Mouse (Mus musculus) hindbrain, postnatal 0 days (tissue): ENCODE data around the gene Hunk. TPM values are rescaled to one million over a fixed set of nuclear protein-coding genes. Genes with fewer than 3 reads are reported as not detected.

Experiments
- ATAC-seq: fragments of 200-750 bp; cut with Nextera tagmentation; 2 replicates; pipeline ENCODE4 v1.8.0; 2017; ENCODE audit warnings: mild to moderate bottlenecking, moderate TSS enrichment, moderate library complexity
- DNase-seq: peaks from one replicate; pipeline ENCODE4 v3.0.0-alpha.2; 2015; ENCODE audit warnings: low spot score
- H3K27ac ChIP-seq: fragments of 300-500 bp; sonication (generic); 2 replicates; pipeline ENCODE4 v1.5.1; 2014; ENCODE audit warnings: mild to moderate bottlenecking
- H3K27me3 ChIP-seq: fragments of 300-500 bp; sonication (generic); 2 replicates; pipeline ENCODE4 v1.6.1; 2014; ENCODE audit warnings: low read length, mixed read lengths; ENCODE audit not compliant: insufficient read depth
- H3K36me3 ChIP-seq: fragments of 300-500 bp; sonication (generic); 2 replicates; pipeline ENCODE4 v1.6.1; 2014; ENCODE audit warnings: low read length, mixed read lengths; ENCODE audit not compliant: insufficient read depth
- H3K4me1 ChIP-seq: fragments of 300-500 bp; sonication (generic); 2 replicates; pipeline ENCODE4 v1.6.1; 2014; ENCODE audit warnings: antibody characterized with exemption, low read length, mixed read lengths; ENCODE audit not compliant: insufficient read depth
- H3K4me2 ChIP-seq: fragments of 300-500 bp; sonication (generic); 2 replicates; pipeline ENCODE4 v1.6.1; 2014; ENCODE audit warnings: low read depth, mild to moderate bottlenecking, low read length, moderate library complexity, mixed read lengths
- H3K4me3 ChIP-seq: fragments of 300-500 bp; sonication (generic); 2 replicates; pipeline ENCODE4 v1.5.1; 2014; ENCODE audit warnings: low read length
- H3K9ac ChIP-seq: fragments of 300-500 bp; sonication (generic); replicated peaks from 2 replicates; pipeline ENCODE4 v1.6.1; 2014; ENCODE audit warnings: mild to moderate bottlenecking, low read length, moderate library complexity, mixed read lengths
- H3K9me3 ChIP-seq: fragments of 300-500 bp; sonication (generic); 2 replicates; pipeline ENCODE4 v1.6.1; 2016; ENCODE audit warnings: low read length, mixed read lengths
- CTCF ChIP-seq: IDR thresholded peaks from 2 replicates; pipeline ENCODE4 v1.5.1; 2016; ENCODE audit warnings: antibody characterized with exemption, control low read depth, low read depth
- WGBS: fragments of 180-500 bp; shearing (Covaris S2); extraction: QIAGEN DNeasy Blood & Tissue Kit; methylation state at CpG from one replicate; pipeline ENCODE4 v1.1.7; 2014; 5-methylcytosine and 5-hydroxymethylcytosine counted together
- polyA plus RNA-seq: library from polyadenylated mRNA; unstranded; fragments of >200 nt; fragmentation: Nextera tagmentation; extraction: Ambion mirVana; gene quantifications from 2 replicates; pipeline ENCODE4 v1.2.1, GENCODE M21; 2015
- total RNA-seq: library from RNA; depleted of rRNA; stranded (reverse); fragments of >200 nt; gene quantifications from 2 replicates; pipeline ENCODE4 v1.2.3, GENCODE M21; 2014

The Hunk gene
- total and polyA plus RNA-seq, 2 experiments from 2014 or later = 3.6 to 13.3 TPM

DNA sequence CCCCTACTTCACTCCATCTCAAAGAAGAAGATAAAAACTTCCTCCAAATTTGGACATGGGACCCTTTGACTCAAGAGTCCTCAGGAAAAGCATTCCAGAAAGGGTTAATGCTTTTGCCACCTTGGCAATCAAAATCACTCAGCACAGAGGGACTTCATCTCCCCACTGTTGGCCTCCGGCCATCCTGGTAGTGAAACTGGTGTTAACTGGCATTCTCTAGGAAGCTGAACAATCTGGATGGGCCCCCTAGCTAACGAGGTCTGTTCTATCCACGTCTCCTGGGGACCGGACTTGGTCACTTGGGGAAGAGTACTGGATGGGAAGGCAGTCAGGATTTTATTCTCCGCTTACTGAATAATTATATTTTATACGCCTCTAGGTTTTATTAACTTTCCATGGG is 57.2 kb downstream of the Hunk start:
- H3K4me2 ChIP-seq = no peak overlapping the region
- WGBS = 41% methylated on average over 6 of the region's 6 CpGs
- no peaks in the 10 kb centered on the region for H3K27me3 ChIP-seq
- no peak overlapping the region for H3K27ac ChIP-seq
- no peaks in the 10 kb centered on the region for H3K36me3 ChIP-seq
- TF ChIP-seq CTCF = no peak
- H3K4me3 ChIP-seq = no peak overlapping the region
- DNase-seq (peak; percentile 39), ATAC-seq (no peak)
- H3K9me3 ChIP-seq = no peaks in the 10 kb centered on the region
- no peak overlapping the region for H3K9ac ChIP-seq
- no peaks in the 10 kb centered on the region for H3K4me1 ChIP-seq

DNA sequence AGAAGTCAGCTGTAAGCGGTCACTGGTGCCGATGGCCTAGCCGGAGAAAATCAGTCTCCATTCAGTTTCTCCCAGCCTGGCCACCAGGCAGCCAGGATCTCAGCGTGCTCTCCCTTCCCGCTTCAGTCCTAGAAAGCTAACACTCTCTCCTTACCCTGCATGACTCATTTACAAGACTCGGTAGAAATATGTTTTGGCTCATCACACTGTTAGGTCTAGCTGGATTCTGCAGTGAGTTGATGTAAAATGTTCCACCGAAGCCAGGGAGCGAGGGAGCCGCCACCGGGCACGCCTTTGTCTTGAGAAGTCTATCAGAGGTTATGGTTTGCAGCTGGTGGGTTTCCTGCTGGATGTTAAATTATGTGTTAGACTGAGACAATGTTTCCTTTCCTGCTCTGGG is 67.4 kb downstream of the Hunk start:
- no peak for TF ChIP-seq CTCF
- ATAC-seq (no peak), DNase-seq (no peak)
- Histone ChIP-seq H3K27me3 (no peaks in the 10 kb centered on the region), H3K9me3 (no peaks in the 10 kb centered on the region), H3K27ac (no peak overlapping the region), H3K4me1 (no peaks in the 10 kb centered on the region), H3K9ac (no peak overlapping the region), H3K36me3 (no peaks in the 10 kb centered on the region; the same call in 1 of the 2 replicates), H3K4me2 (no peak overlapping the region), H3K4me3 (no peak overlapping the region)
- 71% methylated on average over 11 of the region's 11 CpGs for WGBS

DNA sequence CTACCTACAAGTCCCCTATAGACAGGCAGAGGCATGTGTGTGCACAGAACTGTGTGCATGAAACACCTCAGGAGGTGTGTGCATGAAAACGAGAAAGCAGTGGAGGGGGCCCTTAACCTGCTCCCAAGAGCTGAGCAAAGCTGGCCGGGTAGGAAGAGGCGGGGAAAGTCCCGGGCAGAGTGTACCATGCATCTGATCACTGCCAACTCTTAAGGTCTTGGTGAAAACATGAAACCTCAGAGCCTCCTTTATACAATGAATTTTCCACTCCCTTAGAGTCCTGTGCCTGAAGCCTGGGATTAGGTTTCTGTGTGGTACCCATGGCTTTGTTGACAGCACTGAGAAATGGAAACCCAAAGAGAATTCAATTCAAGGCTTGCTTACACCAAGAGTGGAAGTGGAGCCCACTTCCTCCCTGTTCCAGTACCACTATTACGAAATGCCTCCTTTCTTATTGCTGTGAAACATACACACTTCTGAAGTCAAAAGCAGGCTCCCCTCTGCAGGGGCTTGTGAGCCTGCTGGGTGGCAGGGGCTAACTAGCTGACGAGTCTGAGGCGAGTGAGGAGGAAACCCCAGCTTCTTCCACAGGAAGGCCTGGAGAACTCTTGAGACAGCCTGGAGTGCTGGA is 70.8 kb downstream of the Hunk start:
- H3K9me3 ChIP-seq = no peaks in the 10 kb centered on the region
- no peak overlapping the region for H3K27ac ChIP-seq
- H3K4me2 ChIP-seq = no peak overlapping the region
- no peak overlapping the region for H3K4me3 ChIP-seq
- no peaks in the 10 kb centered on the region for H3K27me3 ChIP-seq
- no peak overlapping the region for H3K9ac ChIP-seq
- DNase-seq (no peak), ATAC-seq (no peak)
- peaks cover 6% of the 10 kb centered on the region; the same call in 1 of the 2 replicates for H3K4me1 ChIP-seq
- WGBS = 74% methylated on average over 7 of the region's 7 CpGs
- TF ChIP-seq CTCF = no peak
- H3K36me3 ChIP-seq = no peaks in the 10 kb centered on the region; the same call in 1 of the 2 replicates

DNA sequence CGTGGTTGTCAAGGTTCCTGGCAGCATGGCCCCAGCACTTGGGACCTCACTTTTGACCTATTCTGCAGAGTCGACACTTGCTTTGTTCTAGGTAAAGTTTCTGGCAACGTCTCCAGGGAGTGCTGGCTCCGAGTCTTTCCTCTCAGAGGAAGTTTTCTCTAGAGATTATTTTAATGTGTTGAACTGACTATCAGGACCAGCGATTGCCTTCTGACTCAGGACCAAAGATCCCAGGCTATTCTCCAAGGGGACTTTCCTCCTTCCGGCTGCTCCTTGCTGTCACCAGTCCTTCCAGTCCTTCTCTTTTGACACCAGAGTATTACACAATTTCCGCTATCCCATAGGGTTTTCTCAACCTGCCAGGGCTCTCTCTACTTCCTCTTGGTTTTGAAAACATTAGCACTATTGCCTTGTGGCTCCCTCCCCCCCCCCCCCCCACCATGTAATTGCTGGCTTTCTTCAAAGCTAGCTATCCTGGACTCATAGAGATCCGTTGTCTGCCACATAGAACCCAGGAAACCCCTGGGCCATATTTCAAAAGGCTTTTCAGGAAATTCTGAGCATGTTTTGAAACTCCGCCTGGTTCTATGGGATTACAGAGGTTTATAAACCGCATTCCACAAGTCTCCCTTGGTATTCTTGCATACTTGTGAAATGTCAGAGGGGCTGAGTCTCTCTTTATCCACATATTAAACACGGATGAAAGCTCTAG is 73.2 kb downstream of the Hunk start:
- H3K4me2 ChIP-seq = no peak overlapping the region
- no peaks in the 10 kb centered on the region for H3K9me3 ChIP-seq
- H3K9ac ChIP-seq = no peak overlapping the region
- peak overlapping the region; percentile 54; the same call in 1 of the 2 replicates for H3K27ac ChIP-seq
- H3K36me3 ChIP-seq = no peaks in the 10 kb centered on the region; the same call in 1 of the 2 replicates
- peak; percentile 64 for ATAC-seq
- 18% methylated on average over 11 of the region's 11 CpGs for WGBS
- DNase-seq = peak; percentile 26
- TF ChIP-seq CTCF = no peak
- peaks cover 6% of the 10 kb centered on the region; the same call in 1 of the 2 replicates for H3K4me1 ChIP-seq
- H3K27me3 ChIP-seq = no peaks in the 10 kb centered on the region
- H3K4me3 ChIP-seq = no peak overlapping the region

DNA sequence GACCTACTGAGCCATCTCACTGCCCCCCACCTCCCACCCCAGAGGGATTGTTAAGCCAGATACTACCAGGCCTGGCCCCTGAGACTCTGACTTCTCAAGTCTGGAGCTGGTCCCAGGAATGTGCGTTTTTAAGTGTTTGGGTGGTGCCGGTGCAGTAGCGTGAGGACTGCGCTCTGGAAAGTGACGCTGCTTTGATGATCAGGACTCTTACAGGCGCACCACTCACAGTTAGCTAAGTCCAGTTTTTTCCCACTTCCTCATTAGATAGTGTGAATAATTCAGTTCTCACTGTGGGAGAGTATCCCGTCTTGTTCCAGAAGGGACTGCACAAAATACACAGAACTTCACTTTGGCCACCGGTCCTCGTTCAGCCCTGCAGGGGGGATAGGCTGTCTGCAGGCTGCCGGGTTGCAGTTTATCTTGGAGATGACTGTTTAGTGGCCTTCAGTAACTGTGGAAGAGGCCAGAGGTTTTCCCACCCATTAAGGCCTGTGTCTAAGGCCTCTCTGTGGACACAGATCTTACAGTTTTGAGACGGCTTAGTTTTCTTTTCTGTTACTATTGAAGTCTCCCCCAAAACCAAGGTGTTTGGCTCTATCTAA is 75.6 kb downstream of the Hunk start:
- Histone ChIP-seq H3K4me2 (no peak overlapping the region), H3K9ac (no peak overlapping the region), H3K27me3 (no peaks in the 10 kb centered on the region), H3K9me3 (no peaks in the 10 kb centered on the region), H3K4me1 (peaks cover 6% of the 10 kb centered on the region; the same call in 1 of the 2 replicates), H3K4me3 (no peak overlapping the region), H3K27ac (no peak overlapping the region), H3K36me3 (no peaks in the 10 kb centered on the region)
- no peak for TF ChIP-seq CTCF
- 54% methylated on average over 11 of the region's 11 CpGs for WGBS
- no peak for DNase-seq
- no peak for ATAC-seq

DNA sequence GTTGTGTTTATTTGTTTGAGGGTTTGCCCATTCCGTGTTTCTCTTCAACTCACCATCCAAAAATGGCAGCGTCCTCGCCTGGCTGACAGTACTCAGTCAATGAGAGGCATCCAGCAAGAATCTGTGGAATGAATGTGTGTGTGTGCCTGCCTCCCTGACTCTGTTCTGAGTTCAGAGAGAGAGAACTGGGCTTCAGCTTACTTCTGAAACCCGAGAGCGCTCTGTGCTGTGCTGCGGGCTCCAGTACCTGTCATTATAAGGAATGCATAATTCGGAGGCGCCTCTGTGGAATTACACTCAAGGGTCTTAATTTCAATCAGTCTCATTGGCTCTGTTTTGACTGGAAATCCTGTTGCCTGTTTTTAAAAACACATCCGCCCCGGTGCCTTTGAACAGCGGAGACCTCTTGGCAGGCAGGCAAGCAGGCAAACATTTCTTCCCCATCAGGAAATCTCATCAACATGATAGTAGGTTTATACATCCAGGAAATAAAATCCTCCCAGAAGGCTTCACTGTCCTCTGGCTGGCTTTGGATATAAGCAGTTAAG is 77.0 kb downstream of the Hunk start:
- no peak for TF ChIP-seq CTCF
- DNase-seq = no peak
- ATAC-seq = no peak

More for the DNA sequence above, 77.0 kb downstream of the Hunk start:
- Histone ChIP-seq H3K4me1 (peaks cover 6% of the 10 kb centered on the region; the same call in 1 of the 2 replicates), H3K27me3 (no peaks in the 10 kb centered on the region), H3K4me3 (no peak overlapping the region), H3K4me2 (no peak overlapping the region), H3K27ac (0 out of 2 replicates have a peak overlapping the region, but pooled peaks have one; percentile 20), H3K9ac (no peak overlapping the region), H3K36me3 (no peaks in the 10 kb centered on the region), H3K9me3 (no peaks in the 10 kb centered on the region)
- 66% methylated on average over 11 of the region's 11 CpGs for WGBS
